Mouse (Mus musculus) embryonic facial prominence, embryonic 11.5 days (tissue): ENCODE data around the gene 1700021F05Rik. TPM values are rescaled to one million over a fixed set of nuclear protein-coding genes. Genes with fewer than 3 reads are reported as not detected.
A peak's percentile ranks its signal among the peaks of the same experiment; 100 is the strongest.

Experiments
- ATAC-seq: fragments of 200-750 bp; cut with Nextera tagmentation; replicated peaks from 2 replicates; pipeline ENCODE4 v1.8.0; 2017; ENCODE audit warnings: low read depth; ENCODE audit not compliant: insufficient number of reproducible peaks, low FRiP score, low TSS enrichment
- DNase-seq: peaks from one replicate; pipeline ENCODE4 v3.0.0-alpha.2; 2015; ENCODE audit warnings: low spot score
- H3K27ac ChIP-seq: fragments of 300-500 bp; sonication (generic); replicated peaks from 2 replicates; pipeline ENCODE4 v1.5.1; 2014; ENCODE audit warnings: mild to moderate bottlenecking, low read depth, low read length, control low read depth
- H3K27me3 ChIP-seq: fragments of 300-500 bp; sonication (generic); 2 replicates; pipeline ENCODE4 v1.6.1; 2014; ENCODE audit warnings: mild to moderate bottlenecking, low read length, moderate library complexity, mixed read lengths; ENCODE audit not compliant: control insufficient read depth, insufficient read depth
- H3K36me3 ChIP-seq: fragments of 300-500 bp; sonication (generic); replicated peaks from 2 replicates; pipeline ENCODE4 v1.6.1; 2014; ENCODE audit warnings: low read depth, mild to moderate bottlenecking, low read length, moderate library complexity, mixed read lengths; ENCODE audit not compliant: control insufficient read depth, insufficient read depth
- H3K4me1 ChIP-seq: fragments of 300-500 bp; sonication (generic); 2 replicates; pipeline ENCODE4 v1.6.1; 2014; ENCODE audit warnings: low read length, mixed read lengths; ENCODE audit not compliant: control insufficient read depth, insufficient read depth
- H3K4me2 ChIP-seq: fragments of 300-500 bp; sonication (generic); 2 replicates; pipeline ENCODE4 v1.6.1; 2014; ENCODE audit warnings: low read depth, mild to moderate bottlenecking, control low read depth, low read length, moderate library complexity
- H3K4me3 ChIP-seq: fragments of 300-500 bp; sonication (generic); 2 replicates; pipeline ENCODE4 v1.5.1; 2014; ENCODE audit warnings: low read depth, low read length, control low read depth
- H3K9ac ChIP-seq: fragments of 300-500 bp; sonication (generic); replicated peaks from 2 replicates; pipeline ENCODE4 v1.6.1; 2014; ENCODE audit warnings: mild to moderate bottlenecking, control low read depth, low read length
- H3K9me3 ChIP-seq: fragments of 300-500 bp; sonication (generic); replicated peaks from 2 replicates; pipeline ENCODE4 v1.6.1; 2016; ENCODE audit warnings: mild to moderate bottlenecking, low read length, inconsistent platforms, mixed read lengths; ENCODE audit not compliant: control insufficient read depth
- WGBS: fragments of 180-500 bp; shearing (Covaris S2); extraction: QIAGEN DNeasy Blood & Tissue Kit; methylation state at CpG from one replicate; pipeline ENCODE4 v1.1.7; 2014; 5-methylcytosine and 5-hydroxymethylcytosine counted together
- polyA plus RNA-seq: library from polyadenylated mRNA; unstranded; fragments of >200 nt; fragmentation: Nextera tagmentation; extraction: Ambion mirVana; gene quantifications from 2 replicates; pipeline ENCODE4 v1.2.1, GENCODE M21; 2014

Gene 1700021F05Rik
- polyA plus RNA-seq, 1 experiment from 2014 or later: 68.6 TPM

- ATAC-seq: peak; percentile 54
- H3K9ac ChIP-seq: peak overlapping the region; percentile 94
- H3K9me3 ChIP-seq: no peaks in the 10 kb centered on the region
- peak overlapping the region; percentile 85 for H3K4me2 ChIP-seq
- H3K4me1 ChIP-seq: no peaks in the 10 kb centered on the region
- under 1% methylated on average over 32 of the region's 32 CpGs for WGBS
- H3K4me3 ChIP-seq: peak overlapping the region; percentile 57
- peak; percentile 77 for DNase-seq
- H3K36me3 ChIP-seq: no peaks in the 10 kb centered on the region
- H3K27me3 ChIP-seq: no peaks in the 10 kb centered on the region
- peak overlapping the region; percentile 98 for H3K27ac ChIP-seq
These were observed 37.6 kb upstream of the 1700021F05Rik start for GRCm38 (mm10) chr10:43578366-43578753.

GRCm38 (mm10) chr10:43577997-43578331 is 37.2 kb upstream of the 1700021F05Rik start, which contains the start of gene Cd24a:
TSS of gene Cd24a (plus strand) at chr10:43578284.
- ATAC-seq (no peak), DNase-seq (no peak)
- Histone ChIP-seq H3K27ac (peak within 1 kb of the TSS; percentile 98), H3K9me3 (no peaks in the 10 kb centered on the region), H3K27me3 (no peaks in the 10 kb centered on the region), H3K9ac (peak within 1 kb of the TSS; percentile 94), H3K4me1 (no peaks in the 10 kb centered on the region), H3K4me2 (peak within 1 kb of the TSS; percentile 85), H3K4me3 (peak within 1 kb of the TSS; percentile 57), H3K36me3 (no peaks in the 10 kb centered on the region)
- under 1% methylated on average over 6 of the region's 6 CpGs for WGBS

GRCm38 (mm10) chr10:43577299-43577996 is 36.7 kb upstream of the 1700021F05Rik start:
- Histone ChIP-seq H3K4me3 (peak overlapping the region; percentile 14; the same call in 1 of the 2 replicates), H3K4me1 (no peaks in the 10 kb centered on the region), H3K27me3 (no peaks in the 10 kb centered on the region), H3K9ac (peak overlapping the region; percentile 2; the same call in 1 of the 2 replicates), H3K27ac (no peak overlapping the region), H3K9me3 (no peaks in the 10 kb centered on the region), H3K36me3 (no peaks in the 10 kb centered on the region), H3K4me2 (peak overlapping the region; percentile 85)
- no peak for ATAC-seq
- DNase-seq: peak; percentile 73
- 13% methylated on average over 19 of the region's 19 CpGs for WGBS

- Histone ChIP-seq H3K9ac (no peak overlapping the region), H3K27me3 (no peaks in the 10 kb centered on the region), H3K4me2 (no peak overlapping the region), H3K27ac (no peak overlapping the region), H3K4me3 (no peak overlapping the region), H3K36me3 (no peaks in the 10 kb centered on the region), H3K9me3 (no peaks in the 10 kb centered on the region; the same call in 1 of the 2 replicates), H3K4me1 (no peaks in the 10 kb centered on the region)
- peak; percentile 90 for DNase-seq
- no peak for ATAC-seq
- 3% methylated on average over 3 of the region's 3 CpGs for WGBS
These were observed 34.2 kb upstream of the 1700021F05Rik start for GRCm38 (mm10) chr10:43574956-43575355.

GRCm38 (mm10) chr10:43574352-43574751 is 33.6 kb upstream of the 1700021F05Rik start:
- H3K27ac ChIP-seq: no peak overlapping the region
- no peak overlapping the region for H3K4me2 ChIP-seq
- H3K9me3 ChIP-seq: no peaks in the 10 kb centered on the region; the same call in 1 of the 2 replicates
- H3K9ac ChIP-seq: no peak overlapping the region
- no peaks in the 10 kb centered on the region for H3K27me3 ChIP-seq
- H3K36me3 ChIP-seq: no peaks in the 10 kb centered on the region
- H3K4me3 ChIP-seq: no peak overlapping the region
- no peak for ATAC-seq
- 79% methylated on average over 2 of the region's 2 CpGs for WGBS
- H3K4me1 ChIP-seq: no peaks in the 10 kb centered on the region
- DNase-seq: no peak

- H3K27ac ChIP-seq: no peak overlapping the region
- H3K4me3 ChIP-seq: no peak overlapping the region
- H3K9ac ChIP-seq: no peak overlapping the region
- no peak for ATAC-seq
- H3K4me1 ChIP-seq: no peaks in the 10 kb centered on the region
- 89% methylated on average over 2 of the region's 2 CpGs for WGBS
- DNase-seq: no peak
- H3K27me3 ChIP-seq: no peaks in the 10 kb centered on the region
- no peak overlapping the region for H3K4me2 ChIP-seq
- no peaks in the 10 kb centered on the region for H3K36me3 ChIP-seq
- H3K9me3 ChIP-seq: no peaks in the 10 kb centered on the region
These were observed 20.5 kb upstream of the 1700021F05Rik start for GRCm38 (mm10) chr10:43561311-43561710.

- Histone ChIP-seq H3K4me3 (no peak overlapping the region), H3K4me1 (no peaks in the 10 kb centered on the region), H3K4me2 (no peak overlapping the region), H3K9me3 (no peaks in the 10 kb centered on the region), H3K27ac (no peak overlapping the region), H3K27me3 (no peaks in the 10 kb centered on the region), H3K36me3 (no peaks in the 10 kb centered on the region), H3K9ac (no peak overlapping the region)
- no peak for DNase-seq
- WGBS: 38% methylated on average over 2 of the region's 2 CpGs
- ATAC-seq: no peak
These were observed 20.0 kb upstream of the 1700021F05Rik start for GRCm38 (mm10) chr10:43560765-43561164.

- no peaks in the 10 kb centered on the region for H3K4me1 ChIP-seq
- H3K4me3 ChIP-seq: no peak overlapping the region
- ATAC-seq (no peak), DNase-seq (no peak)
- H3K27ac ChIP-seq: no peak overlapping the region
- no peaks in the 10 kb centered on the region for H3K36me3 ChIP-seq
- H3K27me3 ChIP-seq: no peaks in the 10 kb centered on the region
- H3K4me2 ChIP-seq: no peak overlapping the region
- no peak overlapping the region for H3K9ac ChIP-seq
- WGBS: 81% methylated on average over 11 of the region's 11 CpGs
- H3K9me3 ChIP-seq: no peaks in the 10 kb centered on the region
These were observed 18.5 kb upstream of the 1700021F05Rik start for GRCm38 (mm10) chr10:43559313-43559712.
